Mouse (Mus musculus): ENCODE data around the gene Mettl16. TPM values are rescaled to one million over a fixed set of nuclear protein-coding genes. Genes with fewer than 3 reads are reported as not detected.

Gene Mettl16
- 0.91 and 2.6 TPM in 2 replicates for polyA plus RNA-seq (2012; rRNA removed; ENCODE audit: low replicate concordance)

GRCm38 (mm10) chr11:74770595-74771207, at the start of gene Mettl16:
Gene Mettl16, plus strand, starts transcription at chr11:74770830.

GRCm38 (mm10) chr11:74724235-74724791, 46.3 kb upstream of the Mettl16 start, which contains the start of gene Pafah1b1:
Gene Pafah1b1, minus strand, starts transcription at chr11:74724670.

GRCm38 (mm10) chr11:74830256-74831161, 59.9 kb downstream of the Mettl16 start, which contains the start of gene Mnt:
Gene Mnt, plus strand, starts transcription at chr11:74830920.

Other genes with a start within 250 kb of the Mettl16 start
- gene Rap1gap2, start 159.9 kb upstream of the Mettl16 start, polyA plus RNA-seq (2012; rRNA removed; ENCODE audit: low replicate concordance), result 10.0 and 13.0 TPM in 2 replicates
- 0.76 and 1.1 TPM in 2 replicates for gene Ccdc92b, start 151.2 kb upstream of the Mettl16 start, polyA plus RNA-seq (2012; rRNA removed; ENCODE audit: low replicate concordance)
- 43.6 and 74.2 TPM in 2 replicates for gene Cluh, start 121.3 kb upstream of the Mettl16 start, polyA plus RNA-seq (2012; rRNA removed; ENCODE audit: low replicate concordance)
- gene Pafah1b1, start 46.2 kb upstream of the Mettl16 start, polyA plus RNA-seq (2012; rRNA removed; ENCODE audit: low replicate concordance), result 4.3 and 4.7 TPM in 2 replicates
- 18.3 and 20.0 TPM in 2 replicates for gene Mnt, start 60.1 kb downstream of the Mettl16 start, polyA plus RNA-seq (2012; rRNA removed; ENCODE audit: low replicate concordance)
- 8.1 and 11.6 TPM in 2 replicates for gene Sgsm2, start 126.2 kb downstream of the Mettl16 start, polyA plus RNA-seq (2012; rRNA removed; ENCODE audit: low replicate concordance)
- 1.8 and 2.4 TPM in 2 replicates for gene Tsr1, start 127.2 kb downstream of the Mettl16 start, polyA plus RNA-seq (2012; rRNA removed; ENCODE audit: low replicate concordance)
- 11.0 and 21.0 TPM in 2 replicates for gene Smg6, start 155.0 kb downstream of the Mettl16 start, polyA plus RNA-seq (2012; rRNA removed; ENCODE audit: low replicate concordance)
- gene Srr, start 155.1 kb downstream of the Mettl16 start, polyA plus RNA-seq (2012; rRNA removed; ENCODE audit: low replicate concordance), result 3.0 and 4.3 TPM in 2 replicates

All from duodenum, adult 2 months (tissue).